Mouse (Mus musculus) olfactory bulb, adult 2 months (tissue): ENCODE measurements at regions not wholly inside any gene's neighbourhood (a gene's known extent, or its start where the extent isn't known, plus 50 kb on each side); places are given as distances from the start of the nearest gene placed in this dataset.
"Not testable (repeated sequence)": the region's sequence is repeated elsewhere in the genome, so short reads cannot be mapped to it uniquely, and the experiment has no call there.

ENCODE experiments used
- H3K27ac ChIP-seq: fragments of 200-500 bp; 2 replicates; pipeline ENCODE4 v1.5.1; 2012; ENCODE audit warnings: low read depth, low read length; ENCODE audit not compliant: insufficient read depth
- H3K4me1 ChIP-seq: fragments of 200-500 bp; 2 replicates; pipeline ENCODE4 v1.6.1; 2012; ENCODE audit warnings: low read length; ENCODE audit not compliant: control insufficient read depth, insufficient read depth
- H3K4me3 ChIP-seq: fragments of 200-500 bp; 2 replicates; pipeline ENCODE4 v1.5.1; 2012; ENCODE audit warnings: mild to moderate bottlenecking, low read depth, low read length, moderate library complexity; ENCODE audit not compliant: insufficient read depth
- CTCF ChIP-seq: fragments of 200-500 bp; IDR thresholded peaks from 2 replicates; pipeline ENCODE4 v1.5.1; 2012; ENCODE audit warnings: low read depth, mild to moderate bottlenecking, low read length, moderate library complexity; ENCODE audit not compliant: insufficient read depth
- POLR2A ChIP-seq: fragments of 200-500 bp; IDR thresholded peaks from 2 replicates; pipeline ENCODE4 v1.6.1; 2012; ENCODE audit warnings: mild to moderate bottlenecking, low read depth, low read length, moderate library complexity; ENCODE audit not compliant: insufficient read depth
- WGBS: fragments of 180-500 bp; shearing (Covaris S2); methylation state at CpG from one replicate; pipeline ENCODE4 v1.1.7; 2018; 5-methylcytosine and 5-hydroxymethylcytosine counted together

DNA sequence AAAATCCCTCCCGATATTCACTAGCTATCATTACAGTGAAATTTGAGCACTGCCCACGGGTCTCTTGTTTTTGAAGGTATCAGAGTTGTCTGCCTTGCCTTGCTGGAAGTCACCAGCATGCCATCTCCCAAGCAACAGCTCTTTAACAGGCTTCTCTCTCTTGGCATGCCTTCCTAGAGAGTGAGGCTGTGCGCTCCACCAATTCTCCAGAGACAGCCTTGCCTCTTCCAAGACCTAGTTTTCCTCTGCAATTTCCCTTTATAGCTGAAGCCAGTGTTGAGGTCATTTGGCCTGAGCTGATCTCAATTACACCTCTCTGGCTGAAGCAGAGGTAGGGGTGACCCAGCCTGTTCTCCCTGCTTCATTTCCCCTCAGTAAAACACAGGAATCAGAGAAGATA lies 477.3 kb upstream of the Arid1b start:
- TF ChIP-seq CTCF (no peak), POLR2A (no peak)
- WGBS = 17% methylated on average over 3 of the region's 3 CpGs
- Histone ChIP-seq H3K27ac (no peak overlapping the region; the same call in 1 of the 2 replicates), H3K4me1 (peaks cover 5% of the 10 kb centered on the region), H3K4me3 (no peak overlapping the region)

DNA sequence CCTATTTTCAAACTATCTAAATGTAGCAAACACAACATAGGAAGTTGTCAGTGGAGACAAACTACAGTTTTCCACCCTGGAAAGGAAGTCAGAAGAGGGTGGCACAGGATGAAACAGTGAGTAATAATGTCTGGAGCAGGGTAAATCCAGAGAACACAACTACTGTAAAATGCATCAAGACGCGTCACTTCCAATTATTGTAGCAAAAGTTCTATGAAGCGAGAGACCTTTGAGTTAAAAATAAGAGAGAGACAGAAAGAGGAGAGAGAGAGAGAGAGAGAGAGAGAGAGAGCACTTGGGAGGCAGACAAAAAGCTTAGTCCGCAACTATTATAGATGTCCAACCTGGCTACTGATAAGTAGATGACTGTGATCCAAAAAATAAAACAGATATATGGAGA lies 473.1 kb upstream of the Arid1b start:
- TF ChIP-seq POLR2A (no peak), CTCF (no peak)
- 81% methylated on average over 4 of the region's 4 CpGs for WGBS
- no peak overlapping the region for H3K4me3 ChIP-seq
- no peak overlapping the region for H3K27ac ChIP-seq
- peaks cover 5% of the 10 kb centered on the region for H3K4me1 ChIP-seq

DNA sequence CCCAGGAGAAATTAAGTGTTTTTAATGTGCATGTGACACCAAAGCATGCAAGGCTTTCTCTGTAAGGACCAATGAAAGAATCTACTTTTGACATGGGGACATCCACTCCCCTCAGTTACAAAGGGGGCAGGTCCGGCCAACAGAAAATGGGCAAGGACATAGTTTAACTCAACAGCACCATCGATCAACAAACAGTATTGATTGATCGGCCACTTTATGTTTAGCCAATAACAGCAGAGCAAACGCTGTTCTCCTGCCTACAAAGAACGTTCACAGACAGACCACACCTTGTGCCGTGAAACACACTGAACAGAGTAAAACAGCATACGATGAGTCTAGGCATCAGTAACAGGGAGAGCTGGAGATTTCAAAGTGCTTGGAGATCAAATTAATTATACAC lies 467.7 kb upstream of the Arid1b start:
- H3K27ac ChIP-seq = no peak overlapping the region
- H3K4me1 ChIP-seq = no peaks in the 10 kb centered on the region
- 94% methylated on average over 7 of the region's 7 CpGs for WGBS
- H3K4me3 ChIP-seq = no peak overlapping the region
- TF ChIP-seq POLR2A (no peak), CTCF (no peak)

DNA sequence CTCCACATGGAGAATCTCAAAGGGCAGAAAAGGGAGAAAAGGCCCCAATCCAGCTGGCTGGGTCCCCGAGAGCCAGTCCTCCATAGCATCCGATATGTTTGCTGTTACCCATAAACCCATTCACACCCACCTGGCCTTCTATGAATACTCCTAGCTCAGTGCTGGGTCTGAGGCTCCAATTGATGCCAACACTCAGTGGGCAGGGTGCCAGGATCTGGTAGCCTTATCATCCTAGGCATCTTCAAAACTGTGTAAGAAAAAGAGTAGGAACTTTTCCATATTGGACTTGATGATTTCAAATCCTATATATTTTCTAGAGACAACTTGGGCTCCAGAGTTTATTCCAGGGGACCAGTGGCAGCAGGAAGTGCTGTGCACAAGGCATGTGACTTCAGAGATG lies 462.0 kb upstream of the Arid1b start:
- H3K4me1 ChIP-seq = no peaks in the 10 kb centered on the region
- TF ChIP-seq CTCF (no peak), POLR2A (no peak)
- no peak overlapping the region for H3K4me3 ChIP-seq
- 72% methylated on average over 2 of the region's 2 CpGs for WGBS
- H3K27ac ChIP-seq = no peak overlapping the region

DNA sequence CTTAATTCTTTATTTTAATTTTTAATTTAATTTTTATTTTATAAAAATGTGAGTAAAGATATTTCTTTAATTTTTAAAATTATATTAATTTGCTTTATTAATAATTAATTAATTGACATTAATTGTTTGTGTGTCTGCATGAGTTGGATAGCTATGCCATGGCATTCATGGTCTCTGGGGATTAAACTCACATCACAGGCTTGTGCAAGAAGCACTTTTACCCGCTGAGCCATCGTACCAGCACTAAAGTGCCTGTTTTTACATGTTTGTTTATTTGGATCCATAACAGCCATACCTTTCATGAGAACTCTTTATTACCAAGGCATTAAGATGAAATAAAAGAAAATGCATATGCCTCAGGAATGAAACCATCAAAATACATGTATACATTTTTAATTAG lies 453.7 kb upstream of the Arid1b start:
- Histone ChIP-seq H3K4me1 (peaks cover 4% of the 10 kb centered on the region; the same call in 1 of the 2 replicates), H3K4me3 (no peak overlapping the region), H3K27ac (no peak overlapping the region)
- no peak for TF ChIP-seq CTCF
- no peak for TF ChIP-seq POLR2A
- WGBS = 89% methylated on average over 2 of the region's 2 CpGs

DNA sequence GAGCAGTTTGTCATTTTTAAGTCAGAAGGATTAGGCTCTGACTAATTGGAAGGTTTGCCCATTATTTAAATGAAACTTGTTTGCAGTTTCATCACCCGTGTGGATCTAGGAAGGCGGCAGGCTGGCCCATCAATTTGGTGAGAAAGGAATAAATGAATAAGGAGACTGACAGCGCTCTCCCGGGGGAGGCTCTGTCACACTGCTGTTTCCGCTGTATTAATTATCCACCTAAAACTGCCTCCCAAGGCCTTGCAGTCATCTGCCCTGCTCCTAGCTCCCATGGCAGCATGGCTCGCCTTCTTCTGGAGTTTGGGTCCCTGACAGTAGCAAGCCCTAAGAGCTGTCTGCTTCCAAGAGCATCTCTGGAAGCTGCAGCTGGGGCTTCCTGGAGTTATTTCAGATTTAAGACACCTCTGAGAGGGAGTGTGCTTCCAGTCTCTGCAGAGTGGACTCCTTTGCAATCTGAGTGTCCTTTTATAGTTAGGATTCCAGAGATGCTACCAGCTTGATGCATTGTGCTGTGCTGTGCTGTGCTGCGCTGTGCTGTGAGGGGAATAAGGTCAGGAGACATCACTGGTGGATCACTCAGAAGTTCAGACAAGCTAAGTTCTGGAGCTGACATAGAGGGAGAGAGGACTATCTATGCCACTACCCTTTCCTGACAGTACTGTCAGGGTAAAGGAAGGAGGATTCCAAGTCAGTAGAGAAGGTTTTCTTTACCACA lies 452.9 kb upstream of the Arid1b start:
- no peak for TF ChIP-seq CTCF
- TF ChIP-seq POLR2A = no peak
- peaks cover 4% of the 10 kb centered on the region; the same call in 1 of the 2 replicates for H3K4me1 ChIP-seq
- no peak overlapping the region for H3K4me3 ChIP-seq
- 49% methylated on average over 7 of the region's 7 CpGs for WGBS
- H3K27ac ChIP-seq = no peak overlapping the region

DNA sequence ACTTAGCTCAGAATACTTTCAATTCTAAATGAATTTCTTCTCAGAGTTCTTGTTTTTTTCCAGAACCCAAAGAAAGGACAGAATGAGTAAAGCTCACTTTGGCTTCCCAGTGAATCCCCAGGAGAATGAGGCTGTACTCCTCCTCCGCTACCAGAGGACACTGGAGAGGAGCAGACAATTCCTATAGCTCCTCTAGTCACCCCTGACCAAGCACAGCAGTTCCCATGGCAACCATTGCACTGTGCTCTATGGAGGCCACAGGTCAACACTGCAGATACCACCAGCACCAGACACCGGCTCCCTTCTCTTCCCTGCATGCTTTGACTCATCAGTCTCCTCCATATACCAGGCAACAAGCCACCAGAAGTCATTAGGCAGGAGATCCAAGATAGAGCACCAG lies 447.6 kb upstream of the Arid1b start:
- WGBS = 80% methylated on average over 2 of the region's 2 CpGs
- TF ChIP-seq POLR2A = no peak
- no peak for TF ChIP-seq CTCF
- Histone ChIP-seq H3K27ac (no peak overlapping the region), H3K4me3 (no peak overlapping the region), H3K4me1 (no peaks in the 10 kb centered on the region)

DNA sequence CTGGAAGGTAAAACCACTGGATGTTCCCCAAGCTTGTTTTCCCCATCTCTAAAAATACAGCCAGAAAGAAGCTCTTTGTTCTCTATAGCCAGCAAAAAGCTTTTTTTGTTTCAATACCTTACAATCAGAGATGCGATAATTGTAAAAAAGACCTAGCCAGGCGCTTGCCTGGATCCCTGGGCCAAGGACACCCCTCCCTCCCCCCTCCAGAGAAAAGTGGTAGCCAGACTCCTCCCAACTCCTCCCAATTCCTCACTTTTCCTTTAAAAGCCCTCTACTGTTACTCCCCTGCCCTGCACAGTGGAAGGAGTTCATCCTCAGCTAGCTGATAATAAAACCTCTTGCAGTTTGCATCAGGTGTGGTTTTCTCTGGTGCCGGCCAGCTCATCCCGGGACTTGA lies 441.1 kb upstream of the Arid1b start:
- H3K4me1 ChIP-seq, H3K4me3 ChIP-seq, H3K27ac ChIP-seq: not testable (repeated sequence)
- 45% methylated on average over 4 of the region's 4 CpGs for WGBS

DNA sequence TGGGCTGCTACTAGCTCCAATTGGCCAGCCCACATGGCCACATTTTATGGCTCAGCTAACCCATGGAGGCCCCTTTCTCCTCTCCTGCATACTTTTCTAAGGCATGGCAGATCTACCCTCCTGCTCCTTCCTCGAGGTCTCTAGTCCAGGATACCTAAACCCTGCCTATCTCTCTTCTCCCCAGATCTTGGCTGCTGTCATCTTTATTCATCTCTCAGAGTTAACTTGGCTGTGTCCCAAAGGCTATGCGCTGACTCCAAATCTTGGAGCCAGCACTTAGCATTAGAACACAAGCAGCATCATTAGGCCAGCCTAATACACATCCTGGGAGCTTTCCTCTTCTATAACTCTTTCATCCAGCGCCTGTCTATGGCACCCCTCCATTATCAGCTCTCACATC lies 430.5 kb upstream of the Arid1b start:
- WGBS = 63% methylated on average over 3 of the region's 3 CpGs
- Histone ChIP-seq H3K4me1 (no peaks in the 10 kb centered on the region), H3K27ac (no peak overlapping the region), H3K4me3 (no peak overlapping the region)
- TF ChIP-seq CTCF (no peak), POLR2A (no peak)

DNA sequence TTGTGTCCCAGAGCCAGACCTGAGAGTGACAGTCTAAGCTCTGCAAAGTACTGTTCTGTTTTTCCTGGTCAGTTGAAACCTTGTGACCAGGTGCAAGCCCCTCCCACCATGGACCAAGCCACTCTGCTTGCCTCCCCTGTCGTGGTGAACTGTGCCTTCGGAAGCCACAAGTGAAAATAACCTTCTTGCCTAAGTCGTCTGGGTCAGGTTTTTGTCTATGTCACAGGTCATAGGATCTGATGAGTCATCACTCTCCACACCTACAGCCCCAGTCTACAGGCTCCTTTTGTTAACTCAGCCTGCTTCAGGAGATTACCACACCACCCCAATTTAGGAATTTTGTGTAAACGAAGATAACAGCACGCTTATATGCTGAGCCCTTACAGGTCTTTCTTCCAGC lies 417.2 kb upstream of the Arid1b start:
- 86% methylated on average over 5 of the region's 5 CpGs for WGBS
- H3K4me1 ChIP-seq = no peaks in the 10 kb centered on the region
- H3K27ac ChIP-seq = no peak overlapping the region
- H3K4me3 ChIP-seq = no peak overlapping the region
- TF ChIP-seq POLR2A (no peak), CTCF (no peak)
